Comparison of ENCODE assay signal across 8 mouse cellular contexts in the genomic region with DNA sequence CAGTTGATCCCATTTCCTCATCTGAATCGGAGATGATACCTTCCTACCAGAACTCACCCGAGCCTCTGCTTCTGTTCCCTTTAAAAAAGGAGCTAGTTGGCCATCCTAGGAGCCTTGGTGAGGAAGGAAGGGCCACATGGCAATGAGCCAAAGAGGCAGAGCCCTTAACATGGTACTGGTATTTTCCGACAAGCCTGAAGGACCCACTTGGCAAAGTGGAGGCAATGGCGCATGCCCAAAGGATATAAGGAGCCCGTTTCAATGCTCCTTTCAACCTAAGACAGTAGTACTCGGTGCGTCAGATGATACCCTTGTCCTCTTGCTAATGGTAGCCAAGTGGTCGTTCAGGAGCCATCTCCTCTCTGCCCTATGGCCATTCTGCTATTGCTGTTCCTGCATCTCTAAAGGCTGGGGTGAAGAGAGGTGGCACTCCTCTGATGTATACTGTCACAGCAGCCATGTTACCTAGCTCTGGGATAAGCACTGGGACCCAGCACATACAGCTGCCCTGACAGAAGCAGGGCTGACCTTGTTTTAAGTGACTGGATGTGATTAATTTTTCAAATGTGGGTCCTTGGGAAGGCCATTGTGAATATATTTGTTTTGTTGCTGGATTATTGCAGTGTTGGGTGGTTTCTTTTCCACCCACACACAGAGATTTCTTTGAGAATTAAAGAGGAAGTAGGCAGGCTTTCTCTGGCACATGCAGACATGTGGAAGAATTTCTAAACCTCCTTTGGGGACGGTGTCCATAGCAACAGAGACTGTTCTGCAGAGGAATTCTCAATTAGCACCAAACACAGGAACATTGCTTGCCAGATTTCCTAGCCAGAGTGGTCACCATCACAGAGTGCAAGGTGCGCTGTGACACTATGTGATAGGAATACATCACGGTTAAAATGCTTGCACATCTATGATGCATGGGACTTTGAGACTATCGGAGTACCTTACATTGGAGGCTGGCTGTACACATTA.
DNase-seq lines count a peak whose midpoint lies in the region; ATAC-seq lines count a peak whose summit lies in the region.

No protein-coding gene starts in this region.

- no peak overlapping the region for H3K4me3 ChIP-seq in forebrain, embryonic 12.5 days (replicated peaks)
- no peak overlapping the region for H3K4me3 ChIP-seq in hindbrain, embryonic 12.5 days
- H3K4me3 ChIP-seq in lung, embryonic 15.5 days = no peak overlapping the region

- no peak overlapping the region for H3K9ac ChIP-seq in forebrain, embryonic 12.5 days
- H3K9ac ChIP-seq in hindbrain, embryonic 12.5 days = no peak overlapping the region
- H3K9ac ChIP-seq in lung, embryonic 15.5 days = no peak overlapping the region

- H3K36me3 ChIP-seq in forebrain, embryonic 12.5 days (replicated peaks) = no peaks in the 10 kb centered on the region
- H3K36me3 ChIP-seq in hindbrain, embryonic 12.5 days = no peaks in the 10 kb centered on the region
- no peaks in the 10 kb centered on the region for H3K36me3 ChIP-seq in lung, embryonic 15.5 days

- H3K4me2 ChIP-seq in forebrain, embryonic 12.5 days = peak overlapping the region; percentile 31
- H3K4me2 ChIP-seq in hindbrain, embryonic 12.5 days (replicated peaks) = peak overlapping the region; percentile 27; the same call in 1 of the 2 replicates
- H3K4me2 ChIP-seq in lung, embryonic 15.5 days = no peak overlapping the region

- H3K27ac ChIP-seq in forebrain, embryonic 12.5 days = peak overlapping the region; percentile 84
- H3K27ac ChIP-seq in hindbrain, embryonic 12.5 days = peak overlapping the region; percentile 78
- H3K27ac ChIP-seq in lung, embryonic 15.5 days = no peak overlapping the region

- peaks cover 48% of the 10 kb centered on the region for H3K27me3 ChIP-seq in forebrain, embryonic 12.5 days
- no peaks in the 10 kb centered on the region for H3K27me3 ChIP-seq in hindbrain, embryonic 12.5 days
- H3K27me3 ChIP-seq in lung, embryonic 15.5 days = no peaks in the 10 kb centered on the region

- WGBS in forebrain, embryonic 12.5 days = 51% methylated on average over 12 of the region's 12 CpGs
- WGBS in hindbrain, embryonic 12.5 days = 63% methylated on average over 12 of the region's 12 CpGs
- WGBS in lung, embryonic 15.5 days = 73% methylated on average over 12 of the region's 12 CpGs

- DNase-seq in cerebellum, adult 9-11 months = peak; percentile 38
- DNase-seq in right cerebral cortex, adult 18-20 months = peak; percentile 83
- no peak for DNase-seq in spleen, postnatal 4 days (ENCODE audit: low spot score in 2 of 2)
- DNase-seq in kidney, adult 9 months = no peak

- no peaks in the 10 kb centered on the region for H3K9me3 ChIP-seq in forebrain, embryonic 12.5 days
- no peaks in the 10 kb centered on the region for H3K9me3 ChIP-seq in hindbrain, embryonic 12.5 days (replicated peaks)
- H3K9me3 ChIP-seq in lung, embryonic 15.5 days = no peaks in the 10 kb centered on the region

- ATAC-seq in forebrain, embryonic 12.5 days (ENCODE audit: low FRiP score) = peak; percentile 63
- peak; percentile 64 for ATAC-seq in hindbrain, embryonic 12.5 days (ENCODE audit: low FRiP score)
- 0 out of 2 replicates have a peak, but pooled peaks have one; percentile 21 for ATAC-seq in lung, embryonic 15.5 days (ENCODE audit: borderline replicate concordance, extremely low read depth, low FRiP score, low TSS enrichment)
- no peak; the same call in 1 of the 2 replicates for ATAC-seq in granulocyte monocyte progenitor cell, adult 5-6 weeks (replicated peaks; ENCODE audit: poor library complexity, severe bottlenecking)

- peaks cover 61% of the 10 kb centered on the region for H3K4me1 ChIP-seq in forebrain, embryonic 12.5 days
- H3K4me1 ChIP-seq in hindbrain, embryonic 12.5 days = peaks cover 55% of the 10 kb centered on the region
- H3K4me1 ChIP-seq in lung, embryonic 15.5 days = peaks cover 37% of the 10 kb centered on the region

Comparison
In these comparisons a context has a peak if more than half of its experiments do, and no peak if none do; other contexts are left out.
1. DNase-seq: peak in cerebellum, adult 9-11 months (single experiment) and right cerebral cortex, adult 18-20 months (single experiment); none in spleen, postnatal 4 days (0 of 2) and kidney, adult 9 months (single experiment).